Mouse (Mus musculus): ENCODE results near the gene Slc3a1.

The Slc3a1 gene

DNA sequence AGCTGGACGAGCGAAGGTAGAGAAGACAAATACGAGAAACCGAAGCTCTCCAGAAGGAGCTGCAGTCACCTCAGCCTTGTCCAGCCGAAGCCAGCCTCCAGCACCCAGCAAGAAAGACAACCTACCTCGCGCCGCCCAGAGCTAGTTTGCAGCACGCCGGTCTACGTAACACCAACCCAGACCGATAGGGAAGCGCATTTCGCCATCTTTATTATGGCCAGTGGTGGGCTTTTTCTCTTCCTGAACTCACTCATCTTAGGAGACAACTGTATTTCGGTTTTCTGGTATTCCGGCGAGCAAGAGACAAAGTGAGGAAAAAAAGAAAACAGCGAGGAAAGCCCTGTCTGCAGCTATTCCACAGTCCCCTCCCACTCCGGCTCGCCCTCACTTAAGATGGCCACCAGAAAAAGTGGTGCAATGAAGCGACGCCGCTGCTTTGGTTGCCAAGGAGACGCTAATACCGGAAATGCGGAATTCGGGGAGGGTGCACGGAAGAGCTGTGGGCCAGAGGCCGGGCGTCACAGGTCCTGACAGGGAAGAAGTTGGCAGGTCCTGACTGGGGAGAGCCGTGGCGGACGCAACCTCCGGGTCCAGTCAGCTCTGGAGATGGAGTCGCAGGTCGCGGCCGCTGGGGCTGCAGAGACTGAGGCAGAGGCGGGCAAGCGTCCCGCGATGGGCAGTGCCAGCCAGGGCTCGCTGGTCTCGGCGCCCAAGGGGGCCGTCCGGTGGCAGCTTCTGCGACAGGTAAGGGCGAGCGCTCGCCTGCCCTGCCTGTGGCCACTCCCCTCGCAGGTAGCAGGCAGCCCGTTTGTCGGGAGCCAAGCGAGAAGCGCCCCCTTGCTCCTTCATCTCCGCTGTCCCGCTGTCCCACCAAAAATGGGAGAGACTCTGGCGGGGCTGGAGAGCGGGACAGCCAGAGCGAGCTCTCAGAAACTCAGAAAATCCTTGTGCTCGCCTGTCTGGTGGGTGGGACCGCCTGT is 62.2 kb downstream of the Slc3a1 start, which contains the start of the genes Prepl and Camkmt:
TSS of gene Prepl (minus strand) at position 122 of the 980 bp plus-strand sequence.
TSS of gene Camkmt (plus strand) at position 433 of the 980 bp plus-strand sequence.
- DNase-seq: peak; percentile 92

DNA sequence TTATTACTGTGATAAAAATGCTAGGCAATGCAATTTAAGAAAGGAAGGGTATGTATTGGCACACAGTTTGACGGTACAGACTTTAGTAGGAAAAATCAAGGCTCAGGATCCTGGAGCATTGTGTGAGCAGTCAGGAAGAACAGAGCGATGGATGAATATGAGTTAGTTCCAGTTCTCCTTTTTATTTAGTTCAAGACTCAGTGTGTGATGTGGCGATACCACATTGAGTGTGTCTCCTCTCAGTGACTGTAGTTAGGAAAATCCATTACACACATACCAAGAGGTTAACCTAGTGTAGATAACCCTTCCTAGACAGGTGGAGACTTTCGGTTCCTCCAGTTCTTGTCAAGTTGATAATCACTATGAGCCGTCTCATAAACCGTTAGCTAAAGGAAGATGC is 63.6 kb downstream of the Slc3a1 start:
- no peak for DNase-seq

DNA sequence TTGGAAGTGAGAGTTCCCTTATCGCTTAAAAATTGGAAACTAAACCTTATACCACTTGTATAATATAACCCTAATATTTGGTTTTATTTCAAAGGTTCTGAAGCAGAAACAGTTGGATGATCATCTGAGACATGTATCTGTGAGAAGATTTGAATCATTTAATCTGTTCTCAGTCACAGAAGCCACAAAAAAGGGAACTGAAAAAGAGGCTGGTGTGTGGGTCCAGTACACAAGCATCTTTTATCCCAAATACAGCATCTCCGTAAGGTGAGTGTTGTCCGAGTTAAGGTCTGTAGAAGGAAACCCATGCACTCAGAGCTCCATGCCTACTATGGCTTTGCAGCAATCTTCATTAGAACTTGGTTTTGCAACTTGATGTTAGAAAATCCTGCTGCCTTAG is 68.2 kb downstream of the Slc3a1 start:
- DNase-seq: no peak

DNA sequence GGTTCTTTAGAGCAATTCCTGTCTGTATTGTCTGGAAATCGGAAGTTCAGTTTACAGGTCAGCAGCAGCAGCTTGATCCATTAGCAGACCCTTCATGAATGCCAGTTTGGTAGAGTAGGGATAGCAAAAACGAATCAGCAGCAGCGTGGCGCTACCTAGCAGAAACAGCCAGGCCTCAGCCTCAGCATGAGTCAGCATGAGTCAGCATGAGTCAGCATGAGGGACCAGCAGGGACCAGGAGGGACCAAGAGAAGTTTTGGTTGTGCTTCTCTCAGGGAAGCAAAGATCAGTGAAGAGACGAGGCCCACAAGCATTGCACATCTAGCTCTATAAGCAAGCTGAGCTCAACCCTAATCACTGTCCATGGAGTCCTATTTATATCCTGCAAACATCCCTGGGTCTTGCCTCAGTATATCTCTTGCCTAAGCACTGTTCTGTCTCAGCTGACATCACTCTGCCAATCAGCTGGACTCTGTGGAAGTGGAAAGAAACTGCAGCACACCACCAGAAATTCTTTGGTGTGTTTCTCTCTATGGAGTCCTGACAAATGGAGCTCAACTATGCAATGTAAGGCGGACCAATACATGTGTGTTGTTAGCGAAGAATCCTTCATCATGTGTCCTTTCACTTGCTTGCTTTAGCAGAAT is 70.6 kb downstream of the Slc3a1 start:
- DNase-seq: no peak

DNA sequence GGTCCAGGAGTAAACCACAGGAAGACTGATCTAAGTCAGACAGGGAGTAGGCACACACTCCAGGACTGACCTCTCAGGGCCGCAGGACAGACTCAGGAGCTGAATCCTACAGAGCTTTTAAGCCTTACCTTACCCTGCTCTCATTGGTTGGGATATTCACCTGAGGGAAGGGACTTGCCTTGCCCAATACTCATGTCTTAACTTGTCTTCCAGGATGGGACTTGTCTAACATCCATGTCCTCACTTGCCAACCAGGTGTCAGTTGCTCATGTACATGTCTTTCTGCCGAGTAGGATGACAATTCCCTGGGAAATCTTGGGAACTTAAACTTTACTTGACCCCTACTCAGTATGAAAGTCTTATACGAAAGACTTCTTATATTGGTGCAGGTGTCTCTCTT is 72.1 kb downstream of the Slc3a1 start:
- DNase-seq: no peak

DNA sequence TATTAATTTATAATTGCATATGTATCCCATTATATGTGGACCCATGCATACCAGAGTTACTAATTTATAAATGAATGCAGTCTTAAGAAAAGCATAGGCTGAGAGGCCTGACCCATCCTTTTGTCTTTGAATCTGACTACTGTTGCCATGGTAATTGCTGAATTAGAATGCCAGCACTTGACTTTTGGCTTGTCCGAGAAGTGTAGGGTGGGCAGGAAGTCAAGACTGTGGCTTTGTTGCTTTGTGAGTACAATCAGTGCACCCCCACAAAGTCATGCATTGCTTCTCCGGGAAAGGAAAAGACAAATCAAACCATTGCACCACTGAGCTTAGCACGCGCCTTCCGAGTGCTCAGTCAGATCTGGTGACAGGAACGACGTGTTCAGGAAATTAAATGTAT is 73.6 kb downstream of the Slc3a1 start:
- no peak for DNase-seq

DNA sequence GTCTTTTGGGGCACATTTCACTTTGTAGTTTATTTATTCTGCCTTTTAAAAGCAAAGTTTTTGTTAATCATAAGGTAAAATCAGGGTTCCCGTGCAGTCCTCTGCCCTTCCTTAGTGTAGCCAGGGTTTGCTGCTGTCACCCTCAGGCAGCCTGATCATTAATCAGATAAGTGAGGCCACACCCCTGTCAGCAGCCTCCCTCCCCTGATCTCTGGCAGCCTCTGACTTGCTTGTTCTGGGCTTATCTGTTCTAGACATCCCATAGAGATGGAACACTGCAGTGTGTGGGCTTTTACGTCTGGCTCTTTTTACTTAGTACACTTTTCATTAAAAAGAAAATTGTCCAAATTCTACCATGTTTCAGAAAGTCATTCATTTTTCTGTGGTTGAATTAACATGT is 75.1 kb downstream of the Slc3a1 start:
- DNase-seq: no peak

DNA sequence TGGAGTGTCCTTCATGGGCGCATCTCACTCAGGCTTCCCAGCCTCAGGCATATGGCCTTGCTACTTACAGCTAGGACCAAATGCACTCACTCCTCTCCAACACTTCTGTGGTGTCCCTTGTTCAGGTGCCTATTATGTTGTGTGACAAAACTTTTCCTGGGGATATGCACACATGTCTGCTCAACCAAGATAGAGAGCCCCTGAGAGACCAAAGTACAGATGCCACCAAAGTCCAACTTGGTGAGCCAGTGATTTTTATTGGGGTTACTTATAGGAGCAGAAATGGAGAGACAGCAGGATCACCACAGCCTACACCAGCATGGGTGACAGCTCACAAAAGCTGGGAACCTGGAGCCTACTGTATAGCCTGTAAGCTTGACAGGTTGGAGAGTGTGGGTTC is 82.5 kb downstream of the Slc3a1 start:
- DNase-seq: no peak

DNA sequence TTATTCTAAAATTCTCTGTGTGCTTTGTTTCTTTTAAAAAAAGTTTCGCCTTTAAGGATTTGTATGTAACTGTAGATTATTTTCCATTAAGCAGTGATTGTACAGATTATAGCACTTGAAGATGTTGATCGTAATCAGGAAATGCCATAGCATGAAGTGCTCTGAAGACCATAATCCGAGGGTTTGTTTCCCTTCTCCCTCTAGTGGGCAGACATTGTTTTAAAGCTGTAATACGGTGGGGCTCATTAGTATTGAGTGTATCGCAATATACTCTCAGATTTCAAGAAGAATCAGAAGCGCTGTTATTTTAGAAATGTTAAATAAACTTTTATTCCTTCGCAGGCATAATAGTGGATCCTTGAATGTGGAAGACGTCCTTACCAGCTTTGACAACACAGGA is 85.3 kb downstream of the Slc3a1 start:
- DNase-seq: no peak
